Mouse (Mus musculus) central nervous system, embryonic 14 days (tissue): ENCODE measurements around the gene Pyroxd1. TPM values are rescaled to one million over a fixed set of nuclear protein-coding genes. Genes with fewer than 3 reads are reported as not detected.

ENCODE experiments used
- polyA plus RNA-seq: library from polyadenylated mRNA; depleted of rRNA; stranded (reverse); fragments of >200 nt; gene quantifications from 2 replicates; pipeline ENCODE4 v1.2.3, GENCODE M21; 2012; rRNA removed

Gene Pyroxd1
- polyA plus RNA-seq, result 14.1 and 14.6 TPM in 2 replicates

GRCm38 (mm10) chr6:142345440-142346038 is at the start of gene Pyroxd1:
Gene Pyroxd1, plus strand, starts transcription at chr6:142345654.

GRCm38 (mm10) chr6:142298098-142298497 is 47.4 kb upstream of the Pyroxd1 start, which contains the start of gene Iapp:
Gene Iapp, plus strand, starts transcription at chr6:142298423.

GRCm38 (mm10) chr6:142322881-142323280 is 22.6 kb upstream of the Pyroxd1 start, which contains the start of gene Slco1a5:
Gene Slco1a5, minus strand, starts transcription at chr6:142322981.

GRCm38 (mm10) chr6:142387011-142387754 is 41.7 kb downstream of the Pyroxd1 start, which contains the start of the genes Recql and Golt1b:
Gene Recql, minus strand, starts transcription at chr6:142387087.
Gene Golt1b, plus strand, starts transcription at chr6:142387221.

Other genes starting within 250 kb of the Pyroxd1 start
- gene Slco1a6, start 137.1 kb upstream of the Pyroxd1 start, polyA plus RNA-seq, result 0.10 TPM in 1 of 2 replicates, not detected in the other
- 0.33 and 0.43 TPM in 2 replicates for gene Iapp, start 47.2 kb upstream of the Pyroxd1 start, polyA plus RNA-seq
- 0.24 and 0.28 TPM in 2 replicates for gene Slco1a5, start 22.7 kb upstream of the Pyroxd1 start, polyA plus RNA-seq
- 21.0 and 21.8 TPM in 2 replicates for gene Recql, start 41.4 kb downstream of the Pyroxd1 start, polyA plus RNA-seq
- gene Golt1b, start 41.6 kb downstream of the Pyroxd1 start, polyA plus RNA-seq, result 24.6 and 26.6 TPM in 2 replicates
- gene Spx, start 67.8 kb downstream of the Pyroxd1 start, polyA plus RNA-seq, result 12.3 and 13.3 TPM in 2 replicates
- not detected in 2 replicates for gene Gys2, start 127.5 kb downstream of the Pyroxd1 start, polyA plus RNA-seq
- gene Ldhb, start 162.3 kb downstream of the Pyroxd1 start, polyA plus RNA-seq, result 361 and 427 TPM in 2 replicates
- gene Kcnj8, start 226.0 kb downstream of the Pyroxd1 start, polyA plus RNA-seq, result 9.1 and 9.5 TPM in 2 replicates